Mouse (Mus musculus) stomach, adult 2 months (tissue): ENCODE measurements around the gene Tsga8. TPM values are rescaled to one million over a fixed set of nuclear protein-coding genes. Genes with fewer than 3 reads are reported as not detected.

Experiments used
- polyA plus RNA-seq: library from polyadenylated mRNA; depleted of rRNA; stranded (reverse); fragments of >200 nt; gene quantifications from 2 replicates; pipeline ENCODE4 v1.2.3, GENCODE M21; 2012; rRNA removed

Tsga8 gene
- polyA plus RNA-seq = not detected in 2 replicates

DNA sequence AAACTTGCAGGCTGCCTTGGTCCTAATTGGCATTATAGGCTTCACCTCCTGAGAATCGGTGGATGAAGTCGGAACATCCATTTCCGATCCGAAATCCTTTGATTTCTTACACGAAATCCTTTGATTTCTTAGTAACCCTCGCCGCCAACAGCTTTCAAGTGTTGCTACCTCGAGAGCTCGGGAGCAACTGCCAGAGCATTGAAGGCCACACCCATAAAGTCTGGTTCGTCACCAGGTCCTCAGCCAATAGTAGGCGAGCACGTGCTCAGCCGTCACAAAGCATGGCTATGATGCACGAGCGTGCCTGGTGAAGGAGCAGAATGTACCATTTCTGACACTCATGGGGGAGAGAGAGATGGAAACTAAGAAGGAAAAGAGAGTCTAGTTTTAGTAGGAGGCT, at the start of gene Tsga8:
Gene Tsga8, minus strand, starts transcription at position 327 of the 400 bp plus-strand sequence.

